19 mouse cellular contexts compared by ENCODE assay signal in the genomic region with DNA sequence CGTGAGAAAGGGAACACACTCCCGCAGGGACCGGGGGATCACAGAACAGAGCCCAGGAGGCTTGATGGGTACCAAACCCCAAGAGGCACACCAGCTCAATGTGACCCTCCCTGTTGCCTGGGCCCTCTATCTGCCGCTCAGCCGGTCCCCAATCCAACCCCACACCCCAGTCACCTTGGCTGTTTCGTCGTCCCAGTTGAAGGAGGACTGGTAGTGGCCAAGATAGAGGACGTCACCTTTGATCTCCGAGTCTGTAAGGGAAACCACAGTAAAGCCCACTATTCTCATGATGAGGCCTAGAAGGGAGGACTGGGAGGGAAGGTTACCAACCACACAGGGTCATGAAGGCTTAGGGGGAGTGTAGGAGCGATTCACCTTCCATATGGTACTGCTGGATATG. TPM values are rescaled to one million over a fixed set of nuclear protein-coding genes. Genes with fewer than 3 reads are reported as not detected.
"Had no signal": no experiment of that assay in that cellular context is flagged by ENCODE, and none has a peak within 500 bp of the region (broad histone marks: within the 10 kb centered on the region; RNA-seq: fewer than 3 reads in every experiment).

No protein-coding gene starts in this region.

- ATAC-seq: liver, postnatal 0 days; lung, postnatal 0 days had no signal

- H3K27ac ChIP-seq: limb, embryonic 12.5 days; limb, embryonic 15.5 days; liver, embryonic 14.5 days; macrophage; midbrain, embryonic 12.5 days; stomach, postnatal 0 days had no signal

- H3K9me3 ChIP-seq: limb, embryonic 12.5 days; limb, embryonic 15.5 days; midbrain, embryonic 12.5 days had no signal

- DNase-seq: kidney, adult 8-10 months; kidney, postnatal 14 days; kidney, postnatal 4 days; left cerebral cortex, postnatal 4 days; liver, postnatal 0 days; lung, embryonic 14.5 days; right cerebral cortex, adult 18-20 months; right cerebral cortex, postnatal 14 days; right cerebral cortex, postnatal 4 days; thymus, adult 2 months; thymus, postnatal 14 days; thymus, postnatal 4 days had no signal

- H3K27me3 ChIP-seq: limb, embryonic 12.5 days; limb, embryonic 15.5 days; midbrain, embryonic 12.5 days had no signal

- H3K9ac ChIP-seq: limb, embryonic 12.5 days; limb, embryonic 15.5 days; liver, embryonic 14.5 days; liver, postnatal 0 days; lung, embryonic 14.5 days; midbrain, embryonic 12.5 days had no signal

RNA-seq across cellular contexts. Expression of a gene that starts 44.1 kb away (rescaled TPM):
- polyA plus RNA-seq: limb, embryonic 12.5 days had no signal
